Mouse (Mus musculus): ENCODE data around the gene Kcng3.

DNA sequence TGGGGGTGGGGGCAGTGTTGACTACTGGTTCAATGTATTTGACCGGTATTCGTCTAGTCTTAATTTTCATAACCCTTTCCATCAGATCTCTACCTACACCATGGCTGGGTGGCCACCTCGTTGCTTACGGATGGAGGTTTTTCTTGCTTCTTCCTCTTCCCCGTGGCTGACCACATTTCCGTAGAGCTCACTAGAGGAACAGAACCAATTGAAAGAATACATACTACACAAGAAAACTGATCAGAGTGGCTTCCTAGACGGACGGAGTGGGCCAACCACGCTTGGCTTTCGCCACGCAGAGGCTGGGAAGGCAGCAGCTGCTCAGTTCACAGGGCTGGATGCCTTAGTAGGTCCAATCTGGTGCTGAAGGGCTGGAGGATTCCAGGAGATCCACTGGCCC, 75.9 kb downstream of the Kcng3 start:
- TF ChIP-seq POLR2A (IDR thresholded peaks at IDR 0.05; ENCODE audit: control insufficient read depth, extremely low read depth, insufficient read depth, low read length, poor library complexity) (no peak), CTCF (IDR thresholded peaks at IDR 0.05; ENCODE audit: borderline replicate concordance, control insufficient read depth, extremely low read depth, insufficient read depth, low read length, poor library complexity) (no peak)

Data from thymus, adult 2 months (tissue).